In genomic region chr4:55329621-55330346, GRCm38 (mm10) we compare ENCODE assay signal across 15 mouse cellular contexts. TPM values are rescaled to one million over a fixed set of nuclear protein-coding genes. Genes with fewer than 3 reads are reported as not detected.
DNase-seq lines count a peak whose midpoint lies in the region; ATAC-seq lines count a peak whose summit lies in the region.
"Had no signal": no experiment of that assay in that cellular context is flagged by ENCODE, and none has a peak within 500 bp of the region (broad histone marks: within the 10 kb centered on the region; RNA-seq: fewer than 3 reads in every experiment).

No protein-coding gene starts in this region.

- H3K9me3 ChIP-seq in embryonic facial prominence, embryonic 13.5 days: no peaks in the 10 kb centered on the region
- no peaks in the 10 kb centered on the region for H3K9me3 ChIP-seq in embryonic facial prominence, embryonic 10.5 days
- no peaks in the 10 kb centered on the region for H3K9me3 ChIP-seq in midbrain, embryonic 16.5 days (replicated peaks; ENCODE audit: control insufficient read depth, low read length, poor library complexity, severe bottlenecking)
- H3K9me3 ChIP-seq: hindbrain, embryonic 12.5 days; limb, embryonic 13.5 days; midbrain, embryonic 15.5 days had no signal

- no peak overlapping the region for H3K4me3 ChIP-seq in embryonic facial prominence, embryonic 13.5 days
- no peak overlapping the region for H3K4me3 ChIP-seq in embryonic facial prominence, embryonic 10.5 days
- no peak overlapping the region for H3K4me3 ChIP-seq in midbrain, embryonic 16.5 days (ENCODE audit: low read depth, low read length)
- H3K4me3 ChIP-seq: hindbrain, embryonic 12.5 days; layer of hippocampus, adult 2 months; limb, embryonic 13.5 days; midbrain, embryonic 15.5 days had no signal

- no peak for ATAC-seq in embryonic facial prominence, embryonic 13.5 days (ENCODE audit: insufficient number of reproducible peaks, insufficient read depth, low FRiP score, low TSS enrichment, low read depth)
- ATAC-seq in midbrain, embryonic 16.5 days: no peak
- ATAC-seq: midbrain, embryonic 15.5 days had no signal

- H3K9ac ChIP-seq in embryonic facial prominence, embryonic 13.5 days: no peak overlapping the region
- H3K9ac ChIP-seq in midbrain, embryonic 16.5 days (ENCODE audit: low read depth, low read length): no peak overlapping the region
- H3K9ac ChIP-seq: hindbrain, embryonic 12.5 days; limb, embryonic 13.5 days; midbrain, embryonic 15.5 days had no signal

- peaks cover 7% of the 10 kb centered on the region; the same call in 1 of the 2 replicates for H3K4me1 ChIP-seq in embryonic facial prominence, embryonic 13.5 days
- 0 out of 2 replicates have a peak, but pooled peaks cover 3% of the 10 kb centered on the region for H3K4me1 ChIP-seq in embryonic facial prominence, embryonic 10.5 days
- no peaks in the 10 kb centered on the region for H3K4me1 ChIP-seq in midbrain, embryonic 16.5 days (ENCODE audit: control insufficient read depth, insufficient read depth, low read length)
- H3K4me1 ChIP-seq: hindbrain, embryonic 12.5 days; limb, embryonic 13.5 days; midbrain, embryonic 15.5 days had no signal

- no peak for DNase-seq in embryonic facial prominence, embryonic 10.5 days (ENCODE audit: low spot score)
- peak; percentile 56 to 61 for DNase-seq in right cerebral cortex, adult 2 months (ENCODE audit: low spot score in 2 of 2)
- DNase-seq in right cerebral cortex, postnatal 4 days: no peak
- peak; percentile 50 for DNase-seq in lung, postnatal 10 days
- DNase-seq in thymus, postnatal 10 days (ENCODE audit: low spot score in 2 of 2): no peak
- DNase-seq in B cell, adult 2 months: no peak
- DNase-seq: cerebellum, adult 18-20 months; gastrocnemius, postnatal 14 days; kidney, adult 2 months had no signal

- H3K27ac ChIP-seq in embryonic facial prominence, embryonic 13.5 days: peak overlapping the region; percentile 39; the same call in 1 of the 2 replicates
- H3K27ac ChIP-seq in embryonic facial prominence, embryonic 10.5 days (replicated peaks): no peak overlapping the region
- no peak overlapping the region for H3K27ac ChIP-seq in midbrain, embryonic 16.5 days (ENCODE audit: low read length)
- H3K27ac ChIP-seq: hindbrain, embryonic 12.5 days; layer of hippocampus, adult 2 months; limb, embryonic 13.5 days; midbrain, embryonic 15.5 days had no signal

- no peak overlapping the region for H3K4me2 ChIP-seq in embryonic facial prominence, embryonic 13.5 days
- no peak overlapping the region for H3K4me2 ChIP-seq in midbrain, embryonic 16.5 days (ENCODE audit: low read length)
- H3K4me2 ChIP-seq: hindbrain, embryonic 12.5 days; limb, embryonic 13.5 days; midbrain, embryonic 15.5 days had no signal

- H3K27me3 ChIP-seq in embryonic facial prominence, embryonic 13.5 days: no peaks in the 10 kb centered on the region
- no peaks in the 10 kb centered on the region for H3K27me3 ChIP-seq in embryonic facial prominence, embryonic 10.5 days (replicated peaks; ENCODE audit: low read depth, poor library complexity, severe bottlenecking)
- H3K27me3 ChIP-seq in midbrain, embryonic 16.5 days (ENCODE audit: control insufficient read depth, insufficient read depth, low read depth, low read length): no peaks in the 10 kb centered on the region
- H3K27me3 ChIP-seq: hindbrain, embryonic 12.5 days; limb, embryonic 13.5 days; midbrain, embryonic 15.5 days had no signal

- no peaks in the 10 kb centered on the region for H3K36me3 ChIP-seq in embryonic facial prominence, embryonic 13.5 days
- H3K36me3 ChIP-seq in embryonic facial prominence, embryonic 10.5 days (replicated peaks): no peaks in the 10 kb centered on the region
- no peaks in the 10 kb centered on the region for H3K36me3 ChIP-seq in midbrain, embryonic 16.5 days (ENCODE audit: control insufficient read depth, insufficient read depth, low read length)
- H3K36me3 ChIP-seq: hindbrain, embryonic 12.5 days; limb, embryonic 13.5 days; midbrain, embryonic 15.5 days had no signal

- WGBS in embryonic facial prominence, embryonic 13.5 days: 72% methylated on average over 8 of the region's 8 CpGs
- 81% methylated on average over 8 of the region's 8 CpGs for WGBS in embryonic facial prominence, embryonic 10.5 days
- WGBS in midbrain, embryonic 16.5 days: 87% methylated on average over 8 of the region's 8 CpGs

RNA-seq across cellular contexts. Expression of gene Rad23b, which starts 20.1 kb away (rescaled TPM):
- polyA plus RNA-seq in embryonic facial prominence, embryonic 13.5 days (2015; fragmentation: Nextera tagmentation; extraction: Ambion mirVana): 83.1 and 86.4 TPM in 2 replicates
- polyA plus RNA-seq in embryonic facial prominence, embryonic 10.5 days (2016; fragmentation: Nextera tagmentation; extraction: Ambion mirVana): 83.7 and 91.2 TPM in 2 replicates
- polyA plus RNA-seq in midbrain, embryonic 16.5 days (2015; fragmentation: Nextera tagmentation; extraction: Ambion mirVana): 84.4 and 86.0 TPM in 2 replicates

Comparison
In these comparisons a context has a peak if more than half of its experiments do, and no peak if none do; other contexts are left out.
1. DNase-seq: peak in right cerebral cortex, adult 2 months (2 of 2) and lung, postnatal 10 days (single experiment); none in embryonic facial prominence, embryonic 10.5 days (single experiment), right cerebral cortex, postnatal 4 days (single experiment), thymus, postnatal 10 days (0 of 2) and B cell, adult 2 months (0 of 2).